Mouse (Mus musculus): ENCODE data around the gene Gsta3.
A peak's percentile ranks its signal among the peaks of the same experiment; 100 is the strongest.
"Not testable (repeated sequence)": the region's sequence is repeated elsewhere in the genome, so short reads cannot be mapped to it uniquely, and the experiment has no call there.

Gsta3 gene

DNA sequence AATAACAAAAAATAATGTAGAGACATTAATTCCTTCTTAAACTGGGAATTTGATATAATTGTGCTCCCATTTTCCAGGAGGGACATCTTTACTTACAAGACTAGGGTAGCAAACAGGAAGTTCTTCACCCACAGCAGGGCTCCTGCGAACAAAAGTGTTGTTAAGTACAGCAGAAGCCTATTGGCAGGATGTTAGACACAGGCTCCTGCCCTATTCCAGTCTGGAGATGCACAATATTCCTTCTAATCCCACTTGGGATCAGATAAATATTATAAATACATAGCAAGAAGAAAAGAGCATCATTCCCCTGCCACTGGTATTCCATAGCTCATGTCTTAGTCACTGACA lies 12.9 kb downstream of the Gsta3 start:
- DNase-seq (ENCODE audit: low spot score in 2 of 2): no peak

DNA sequence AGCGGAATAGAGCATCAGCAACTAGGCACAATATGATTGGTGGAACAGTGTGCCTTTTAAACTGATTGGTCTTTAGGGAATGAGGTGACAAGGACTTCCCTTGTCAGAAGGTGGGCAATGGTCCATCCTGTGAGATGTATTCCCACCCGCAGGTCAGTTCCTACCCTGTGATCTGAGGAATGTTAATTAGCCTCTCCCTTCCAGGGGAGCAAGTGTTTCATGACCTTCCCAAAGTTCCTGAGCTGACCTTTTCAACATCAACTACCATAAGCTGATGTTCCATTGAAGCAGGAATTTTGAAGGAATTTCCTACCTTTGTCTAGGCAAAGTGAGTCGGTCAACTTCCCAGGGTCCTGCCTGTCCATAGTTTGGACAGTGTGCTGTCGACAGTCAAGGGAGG lies 13.5 kb downstream of the Gsta3 start:
- DNase-seq (ENCODE audit: low spot score in 2 of 2): no peak

DNA sequence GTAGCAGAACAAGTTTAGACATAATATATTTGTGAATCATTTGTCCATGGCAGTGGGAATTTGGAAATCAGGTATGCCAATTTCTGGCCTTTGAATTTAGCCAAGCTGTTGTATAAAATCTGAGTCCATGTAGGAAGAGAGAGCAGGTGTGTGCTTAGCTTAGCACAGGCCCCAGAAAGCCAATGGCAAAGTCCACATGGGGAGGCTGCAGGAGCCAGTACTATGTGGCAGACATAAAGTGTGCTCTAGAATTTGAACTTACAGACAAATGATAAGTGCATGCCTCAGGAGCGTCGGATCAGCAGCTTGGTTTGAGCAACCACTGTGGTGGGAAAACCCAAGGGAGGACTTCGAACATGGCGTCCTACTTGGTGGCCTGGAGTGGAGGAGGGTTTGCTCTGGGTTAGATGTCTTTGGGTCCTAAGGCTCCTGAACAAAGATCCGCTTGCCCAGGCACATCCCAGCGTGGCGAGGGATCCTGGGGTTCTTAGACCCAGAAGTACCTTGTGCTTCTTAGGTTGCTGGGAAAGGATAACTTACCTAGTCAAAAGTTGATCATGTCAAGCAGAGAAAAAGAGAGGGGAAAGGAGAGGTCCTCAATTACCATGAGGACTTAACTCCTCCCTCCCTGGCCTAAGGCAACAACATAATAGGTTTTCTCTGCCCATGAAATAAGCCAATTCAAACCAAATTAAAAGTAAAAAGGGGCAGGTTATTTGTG lies 15.4 kb downstream of the Gsta3 start:
- DNase-seq (ENCODE audit: low spot score in 2 of 2): no peak

DNA sequence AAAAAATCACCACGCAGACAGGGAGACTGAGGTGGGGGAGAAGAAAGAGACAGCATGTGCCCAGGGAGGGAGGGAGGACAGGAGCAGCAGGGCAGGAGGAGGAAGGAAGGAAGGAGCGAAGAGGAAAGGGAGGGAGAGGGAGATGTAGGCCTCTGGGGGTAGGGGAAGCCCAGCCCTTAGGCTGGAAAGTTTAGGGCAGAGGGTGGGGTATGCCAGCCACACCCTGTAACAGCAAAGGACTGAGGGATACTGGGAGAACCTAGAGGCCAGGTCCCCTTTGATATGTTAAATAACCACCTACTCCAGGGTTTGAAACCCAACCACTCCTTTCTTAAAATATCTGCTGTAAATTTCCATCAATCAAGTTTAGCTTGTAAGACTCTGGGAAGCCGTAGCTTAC lies 16.0 kb downstream of the Gsta3 start:
- no peak for DNase-seq (ENCODE audit: low spot score in 2 of 2)

DNA sequence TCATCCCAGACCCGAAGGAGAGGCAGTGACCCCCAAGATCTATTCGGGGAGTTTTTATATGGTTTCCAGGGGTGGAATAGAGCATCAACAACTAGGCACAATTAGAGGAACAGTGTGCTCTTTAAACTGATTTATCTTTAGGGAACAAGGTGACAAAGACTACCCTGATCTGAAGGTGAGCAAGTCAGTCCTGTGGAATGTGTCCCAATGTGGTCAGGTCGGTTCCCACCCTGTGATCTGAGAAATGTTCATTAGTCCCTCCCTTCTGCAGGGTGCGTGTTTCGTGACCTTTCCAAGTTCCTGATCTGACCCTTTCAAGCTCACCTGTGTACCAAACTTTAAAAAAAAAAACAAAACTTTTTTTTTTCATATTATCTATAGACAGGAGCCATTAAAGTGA lies 16.5 kb downstream of the Gsta3 start:
- DNase-seq (ENCODE audit: low spot score in 2 of 2): no peak

DNA sequence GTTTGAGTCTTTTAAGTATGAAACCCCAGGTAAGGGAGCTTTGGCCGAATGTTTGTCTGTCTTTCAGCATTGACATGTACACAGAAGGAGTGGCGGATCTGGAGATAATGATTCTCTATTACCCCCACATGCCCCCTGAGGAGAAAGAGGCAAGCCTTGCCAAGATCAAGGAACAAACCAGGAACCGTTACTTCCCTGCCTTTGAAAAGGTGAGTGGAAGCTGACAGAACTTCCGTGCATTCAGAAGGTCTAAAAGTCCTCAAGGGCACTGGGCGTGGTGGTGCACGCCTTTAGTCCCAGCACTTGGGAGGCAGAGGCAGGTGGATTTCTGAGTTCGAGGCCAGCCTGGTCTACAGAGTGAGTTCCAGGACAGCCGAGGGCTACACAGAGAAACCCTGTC lies 19.6 kb downstream of the Gsta3 start:
- DNase-seq (ENCODE audit: low spot score in 2 of 2): not testable (repeated sequence)

DNA sequence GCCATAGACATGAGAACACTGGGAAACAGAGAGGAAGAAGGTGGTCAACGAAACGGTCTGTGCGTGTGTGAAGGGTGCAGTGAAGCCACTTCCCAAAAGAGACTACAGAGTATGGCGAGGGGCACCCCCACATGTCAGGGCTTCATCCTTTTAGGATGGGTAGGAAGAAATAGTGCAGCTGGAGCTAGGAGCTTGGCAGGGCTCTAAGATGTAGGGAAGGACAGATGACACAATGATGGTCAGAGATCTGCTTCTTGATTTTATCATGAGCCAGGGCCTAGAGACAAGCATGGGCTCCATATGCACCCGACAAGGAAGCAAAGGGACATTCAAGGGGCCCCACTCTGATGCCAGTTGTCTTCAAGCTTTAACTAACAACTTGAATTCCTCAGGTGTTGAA lies 22.0 kb downstream of the Gsta3 start:
- no peak for DNase-seq (ENCODE audit: low spot score in 2 of 2)

DNA sequence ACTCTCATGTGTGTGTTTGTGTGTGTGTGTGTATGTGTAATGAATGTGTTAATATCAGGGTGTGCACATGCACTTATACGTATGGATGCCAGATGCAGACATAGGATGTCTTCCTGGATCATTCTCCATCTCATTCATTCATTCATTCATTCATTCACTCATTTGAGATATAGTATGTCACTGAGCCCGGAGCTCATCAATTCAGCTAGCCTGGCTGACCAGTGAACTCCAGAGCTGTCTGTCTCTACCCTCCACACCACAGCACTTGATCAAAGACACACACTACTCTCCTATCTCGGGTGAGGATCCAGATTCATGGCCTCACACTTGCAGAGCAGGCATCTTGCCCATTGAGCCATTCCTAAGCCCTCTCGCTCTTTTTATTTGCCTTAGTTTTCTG lies 23.6 kb downstream of the Gsta3 start:
- no peak for DNase-seq (ENCODE audit: low spot score in 2 of 2)

DNA sequence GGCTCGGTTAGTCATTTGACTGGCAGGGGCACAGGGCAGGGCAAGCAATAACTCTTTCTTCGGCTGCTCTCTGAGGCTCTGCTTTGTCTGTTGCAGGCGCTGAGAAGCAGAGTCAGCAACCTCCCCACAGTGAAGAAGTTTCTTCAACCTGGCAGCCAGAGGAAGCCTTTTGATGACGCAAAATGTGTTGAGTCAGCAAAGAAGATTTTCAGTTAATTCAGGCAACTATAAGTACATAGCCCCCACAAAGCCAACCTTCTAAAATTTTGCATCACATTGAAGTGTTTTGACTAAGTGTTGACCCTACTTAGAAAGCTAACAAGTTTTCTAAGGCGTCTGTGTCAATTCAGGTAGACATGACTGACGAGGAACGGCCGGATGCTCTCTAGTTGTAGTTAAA lies 24.4 kb downstream of the Gsta3 start:
- DNase-seq (ENCODE audit: low spot score in 2 of 2): no peak

DNA sequence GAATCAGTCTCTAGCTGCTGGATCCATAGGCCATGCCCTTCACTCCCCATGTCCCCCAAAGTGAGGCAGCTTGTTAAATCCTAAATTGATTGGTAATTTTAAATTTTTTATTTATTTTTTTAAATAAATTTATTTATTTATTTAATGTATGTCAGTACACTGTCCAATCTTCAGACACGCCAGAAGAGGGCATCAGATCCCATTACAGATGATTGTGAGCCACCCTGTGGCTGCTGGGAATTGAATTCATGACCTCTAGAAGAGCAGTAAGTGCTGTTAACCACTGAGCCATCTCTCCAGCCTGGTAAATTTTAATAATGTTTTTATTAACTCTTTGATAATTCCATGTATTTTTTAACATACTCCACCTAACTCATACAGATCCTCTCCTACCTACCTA lies 26.4 kb downstream of the Gsta3 start:
- DNase-seq (ENCODE audit: low spot score in 2 of 2): no peak

DNA sequence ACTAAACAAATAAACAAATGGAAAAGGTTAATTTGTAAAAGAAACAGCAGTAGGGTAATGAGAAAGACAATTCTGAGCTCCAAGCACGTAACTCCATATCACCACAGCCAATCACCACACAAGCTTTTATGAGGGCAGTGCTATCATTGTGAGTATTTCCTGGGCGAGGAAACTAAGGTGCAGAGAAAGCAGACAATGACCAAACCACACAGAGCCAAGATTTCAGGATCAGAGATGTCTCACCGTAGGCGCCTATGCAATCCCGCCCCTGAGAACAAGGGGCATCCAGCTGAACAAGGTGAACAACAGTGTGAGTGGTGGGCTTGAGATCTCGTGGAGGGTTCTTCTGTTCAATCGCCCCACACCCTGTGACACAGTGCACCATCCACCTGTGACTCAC lies 27.1 kb downstream of the Gsta3 start:
- not testable (repeated sequence) for DNase-seq (ENCODE audit: low spot score in 2 of 2)

DNA sequence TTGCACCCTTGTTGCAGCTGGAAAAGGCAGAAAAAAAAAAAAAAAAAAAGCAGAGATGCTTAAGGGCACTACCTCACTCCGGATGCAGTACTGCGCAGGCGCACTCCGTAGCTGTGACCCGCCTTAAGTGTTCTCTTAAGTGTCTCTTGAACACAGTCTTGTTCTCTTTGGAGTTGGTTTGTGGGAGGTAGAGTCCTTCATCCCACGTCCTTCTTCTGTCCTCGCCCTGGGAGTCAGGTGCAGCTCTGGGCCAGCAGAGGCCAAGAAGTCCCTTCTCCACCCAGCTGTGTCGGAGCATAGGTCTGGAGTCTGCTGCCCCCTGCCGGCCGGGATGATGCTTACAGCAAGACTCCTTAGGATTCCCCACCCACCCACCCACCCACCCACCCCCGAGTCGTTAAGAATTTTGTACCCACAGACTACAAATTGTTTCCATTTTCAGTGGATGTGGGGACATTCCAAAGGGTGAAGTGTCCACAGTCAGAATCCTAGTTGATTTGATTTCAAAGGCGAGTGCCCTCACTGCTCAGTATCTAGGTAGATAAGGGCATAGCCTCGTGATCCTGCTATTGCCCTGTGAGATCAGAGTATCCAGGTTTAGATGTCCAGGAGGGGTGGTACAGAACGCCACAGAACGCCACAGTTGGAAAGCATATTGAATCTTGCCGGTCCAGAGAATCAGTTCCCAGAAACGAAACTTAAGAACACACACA lies 31.1 kb downstream of the Gsta3 start:
- peak; percentile 72 to 73 for DNase-seq (ENCODE audit: low spot score in 2 of 2)

DNA sequence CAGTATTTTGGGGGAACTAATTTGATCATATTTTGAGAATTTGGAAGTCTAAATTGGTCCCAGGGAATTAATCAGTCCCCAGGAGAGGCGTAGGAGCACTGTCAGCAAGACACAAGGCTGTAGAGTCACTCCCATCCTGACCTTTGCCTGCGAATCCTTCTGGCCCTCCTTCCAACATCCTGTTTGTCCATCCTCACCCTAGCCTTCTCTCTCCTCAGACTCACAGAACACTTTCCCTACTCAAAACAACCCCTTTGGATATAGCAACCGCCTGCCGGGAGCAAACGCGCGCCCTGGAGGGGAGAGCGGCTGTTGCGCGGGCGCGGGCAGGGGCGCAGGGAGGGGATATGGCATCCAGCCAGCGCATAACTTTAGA lies 31.7 kb downstream of the Gsta3 start:
- peak in 1 of 2 experiments; percentile 7 for DNase-seq (ENCODE audit: low spot score in 2 of 2)

DNA sequence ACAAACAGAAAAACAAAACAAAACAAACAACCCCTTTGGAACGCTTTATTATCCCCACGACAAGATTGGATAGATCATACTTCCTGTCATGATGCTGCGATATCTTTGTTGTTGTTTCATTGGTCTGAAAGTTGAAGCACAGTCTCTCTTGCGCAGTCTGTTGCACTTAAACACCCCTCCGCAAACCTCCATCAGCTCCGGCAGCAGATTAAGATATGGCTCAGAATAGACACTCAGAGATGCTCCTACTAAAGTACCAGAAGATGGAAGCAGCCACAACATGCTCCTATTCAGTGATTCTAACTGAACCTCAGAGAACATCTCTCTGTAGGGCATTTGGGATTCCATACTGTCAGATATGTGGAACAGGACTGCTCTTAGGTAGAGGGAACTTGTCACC lies 32.7 kb downstream of the Gsta3 start:
- DNase-seq (ENCODE audit: low spot score in 2 of 2): no peak

DNA sequence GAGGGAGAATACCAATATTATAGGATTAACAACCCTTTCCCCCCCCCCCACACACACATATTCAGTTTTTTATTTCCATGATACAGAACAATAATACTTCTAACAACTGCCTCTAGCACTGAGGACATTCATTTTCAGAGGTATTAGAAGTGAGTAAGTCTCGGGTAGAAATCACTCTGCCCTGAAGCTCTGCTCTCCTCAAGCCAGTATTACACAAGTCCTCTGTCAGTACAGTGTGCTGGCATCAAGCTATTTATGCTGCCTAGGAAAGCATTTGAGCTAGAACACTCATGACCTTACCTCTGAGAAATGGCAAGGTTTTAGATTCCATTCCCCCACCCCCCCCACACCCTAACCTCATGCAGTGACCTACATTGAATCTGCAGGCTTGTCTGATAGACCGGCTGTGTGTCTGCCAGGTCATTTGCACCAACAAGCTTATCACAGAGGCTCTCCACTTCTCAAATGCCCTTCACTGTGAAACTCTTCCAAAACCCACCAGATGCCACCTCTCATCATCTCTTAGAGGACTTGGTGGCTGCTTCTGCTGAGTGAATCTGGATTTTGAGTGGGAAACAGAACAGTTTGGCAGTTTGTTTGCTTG lies 34.1 kb downstream of the Gsta3 start:
- DNase-seq (ENCODE audit: low spot score in 2 of 2): no peak

DNA sequence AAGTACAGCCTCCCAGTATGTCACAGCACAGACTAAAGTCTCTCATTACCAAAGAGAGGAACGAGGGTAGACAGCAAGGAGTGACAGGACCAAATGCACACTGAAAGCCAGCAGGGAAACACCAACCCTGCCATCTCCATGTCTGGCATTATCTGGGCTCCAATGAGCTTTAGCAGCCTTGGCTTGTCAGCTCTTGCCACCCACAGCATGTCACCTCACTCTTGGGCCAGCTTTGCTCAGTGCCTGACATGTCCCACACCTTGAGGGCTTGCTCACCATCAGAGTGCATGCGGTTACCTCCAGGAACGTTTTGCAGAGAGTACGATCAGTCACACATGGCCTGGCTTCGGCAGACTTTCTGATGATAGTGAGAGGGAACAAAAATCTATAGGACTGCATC lies 35.0 kb downstream of the Gsta3 start:
- not testable (repeated sequence) for DNase-seq (ENCODE audit: low spot score in 2 of 2)

DNA sequence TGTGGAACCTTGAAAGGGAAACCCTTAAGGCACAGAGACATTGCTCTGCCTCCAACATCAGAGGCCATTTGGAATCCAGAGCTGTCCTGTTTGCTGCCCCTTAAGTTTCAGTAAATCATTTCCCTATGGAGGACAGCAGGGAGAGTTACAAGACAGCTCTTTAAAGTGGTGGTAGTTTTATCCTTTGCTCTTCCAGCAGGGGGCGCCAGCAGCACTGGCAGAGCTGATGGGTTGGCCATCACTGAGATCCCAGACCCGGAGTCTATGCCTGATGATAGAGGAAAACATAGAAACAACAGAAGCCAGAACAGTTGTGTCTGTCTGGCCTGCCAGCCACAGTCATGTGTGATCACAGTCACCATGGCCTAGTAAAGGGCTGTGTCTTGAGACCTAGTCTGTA lies 35.8 kb downstream of the Gsta3 start:
- not testable (repeated sequence) for DNase-seq (ENCODE audit: low spot score in 2 of 2)

DNA sequence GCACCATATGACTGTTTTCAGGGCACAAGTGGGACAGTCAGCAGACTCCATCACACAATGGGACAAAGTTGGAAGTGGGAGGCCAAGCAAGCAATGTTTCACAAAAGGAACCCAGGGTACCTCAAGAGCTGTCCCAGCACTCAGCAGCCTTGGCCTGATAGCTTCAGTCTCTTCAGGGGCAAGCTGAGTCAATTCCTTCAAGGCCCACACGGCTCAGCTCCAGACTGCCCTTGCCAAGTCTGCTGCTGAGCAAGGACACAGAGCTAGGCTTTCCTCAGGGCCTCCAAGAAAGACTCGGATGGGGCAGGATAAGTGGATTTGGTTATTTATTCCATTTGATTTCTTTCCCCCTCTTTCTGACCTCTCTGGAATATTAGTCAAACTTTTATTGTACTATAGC lies 39.9 kb downstream of the Gsta3 start:
- no peak for DNase-seq (ENCODE audit: low spot score in 2 of 2)

DNA sequence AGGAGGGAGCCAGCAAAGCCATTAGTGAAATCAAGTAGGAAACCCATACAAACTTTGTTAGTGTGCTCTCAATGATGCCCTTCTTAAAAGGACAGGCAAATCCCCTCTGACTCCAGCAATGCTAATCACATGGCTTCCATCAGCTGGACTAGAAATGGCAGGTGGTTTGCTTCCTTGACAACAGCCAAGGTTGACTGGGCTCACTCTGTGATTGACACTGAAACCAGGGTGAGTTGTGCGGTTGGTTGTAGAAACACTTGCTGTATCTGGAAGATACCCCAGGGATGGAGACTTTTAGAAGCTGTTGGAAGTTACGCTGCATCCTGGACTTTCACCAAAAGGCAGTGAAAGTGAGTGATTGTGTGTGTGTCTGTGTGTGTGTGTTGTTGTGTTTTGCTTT lies 44.3 kb downstream of the Gsta3 start:
- DNase-seq (ENCODE audit: low spot score in 2 of 2): not testable (repeated sequence)

DNA sequence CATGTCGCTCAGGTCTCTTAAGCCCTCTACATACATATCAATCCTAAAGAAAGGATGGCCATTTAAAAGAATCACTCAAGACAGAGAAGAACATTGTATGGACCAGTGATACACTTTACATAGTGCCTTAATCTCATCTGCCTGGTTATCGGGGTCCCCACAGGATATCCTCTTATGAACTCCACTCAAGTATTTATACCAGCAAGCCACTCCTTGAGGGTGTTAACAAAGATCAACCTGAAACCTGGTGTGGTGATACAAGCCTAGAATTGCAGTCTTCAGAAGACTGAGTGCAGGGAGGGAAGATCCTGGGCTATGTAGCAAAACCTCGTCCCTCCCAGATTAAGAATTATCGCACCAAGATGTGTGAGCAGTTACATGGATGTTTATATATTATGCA lies 51.0 kb downstream of the Gsta3 start:
- DNase-seq (ENCODE audit: low spot score in 2 of 2): no peak

DNA sequence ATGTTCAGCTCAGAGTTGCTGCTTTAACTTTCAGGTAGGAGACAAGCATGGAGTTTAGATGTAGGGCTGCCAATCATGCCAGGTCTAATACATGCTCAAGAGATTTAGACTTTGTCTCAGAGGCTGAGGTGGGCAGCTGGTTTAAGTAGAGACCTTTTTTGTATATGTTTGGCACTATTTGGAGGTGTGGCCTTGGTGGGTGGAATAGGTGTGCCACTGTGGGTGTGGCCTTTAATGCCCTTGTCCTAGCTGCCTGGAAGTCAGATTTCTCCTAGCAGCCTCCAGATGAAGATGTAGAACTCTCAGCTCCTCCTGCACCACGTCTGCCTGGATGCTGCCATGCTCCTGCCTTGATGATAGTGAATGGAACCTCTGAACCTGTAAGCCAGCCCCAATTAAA lies 52.2 kb downstream of the Gsta3 start:
- no peak for DNase-seq (ENCODE audit: low spot score in 2 of 2)

DNA sequence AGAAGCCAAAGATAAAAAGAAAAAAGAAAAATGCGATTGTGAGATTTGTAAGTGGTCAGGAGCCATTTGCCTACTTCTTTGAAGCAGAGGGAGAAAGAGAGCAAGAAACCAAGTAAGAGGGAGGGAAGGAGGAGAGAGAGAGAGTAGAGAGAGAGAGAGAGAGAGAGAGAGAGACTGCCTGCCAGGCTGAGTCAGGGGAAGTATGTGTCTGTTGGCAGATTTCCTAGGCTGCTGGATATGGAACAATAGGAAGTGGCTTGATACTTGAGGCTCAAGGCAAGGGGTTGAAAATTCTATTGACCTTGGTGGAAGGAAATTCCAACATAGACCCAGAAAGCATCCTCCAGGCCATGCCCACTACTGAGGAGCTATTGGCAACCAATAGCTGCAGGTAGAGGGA lies 55.8 kb downstream of the Gsta3 start:
- no peak for DNase-seq (ENCODE audit: low spot score in 2 of 2)

DNA sequence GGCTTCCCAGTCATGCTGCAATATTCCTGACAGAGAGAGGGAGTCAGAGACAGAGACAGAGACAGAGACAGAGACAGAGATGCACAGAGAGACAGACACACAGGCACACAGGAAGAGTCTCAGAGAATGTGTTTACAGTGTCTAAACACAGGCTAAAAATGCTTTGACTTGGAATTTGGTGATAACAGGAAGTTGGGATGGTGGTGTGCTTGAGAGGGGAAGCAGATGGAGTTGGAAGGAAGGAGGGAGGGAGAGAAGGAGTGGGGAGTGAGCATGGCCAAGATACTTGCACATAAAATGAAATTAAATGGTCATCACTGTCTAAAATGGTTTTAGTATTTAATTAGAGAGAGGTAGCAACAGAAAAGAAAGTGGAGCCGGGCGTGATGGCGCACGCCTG lies 57.7 kb downstream of the Gsta3 start:
- DNase-seq (ENCODE audit: low spot score in 2 of 2): no peak

Data from right cerebral cortex, adult 2 months (tissue).